In genomic region chr4:155849391-155849790, GRCm38 (mm10) we compare ENCODE assay signal across 10 mouse cellular contexts. TPM values are rescaled to one million over a fixed set of nuclear protein-coding genes. Genes with fewer than 3 reads are reported as not detected.
DNase-seq lines count a peak whose midpoint lies in the region; ATAC-seq lines count a peak whose summit lies in the region.
"Had no signal": no experiment of that assay in that cellular context is flagged by ENCODE, and none has a peak within 500 bp of the region (broad histone marks: within the 10 kb centered on the region; RNA-seq: fewer than 3 reads in every experiment).

No protein-coding gene starts in this region.

- peak overlapping the region; percentile 89; the same call in 1 of the 2 replicates for H3K4me2 ChIP-seq in embryonic facial prominence, embryonic 13.5 days
- H3K4me2 ChIP-seq in kidney, embryonic 16.5 days (replicated peaks; ENCODE audit: low read depth, low read length): 0 out of 2 replicates have a peak overlapping the region, but pooled peaks have one; percentile 83
- H3K4me2 ChIP-seq in hindbrain, embryonic 16.5 days (ENCODE audit: low read length): peak overlapping the region; percentile 93
- peak overlapping the region; percentile 95 for H3K4me2 ChIP-seq in midbrain, embryonic 16.5 days (ENCODE audit: low read length)

- DNase-seq in embryonic facial prominence, embryonic 10.5 days (ENCODE audit: low spot score): no peak
- DNase-seq in kidney, adult 9 months: no peak
- no peak for DNase-seq in right cerebral cortex, postnatal 4 days
- no peak for DNase-seq in cerebellum, adult 11-12 months
- DNase-seq: right cerebral cortex, adult 18-20 months had no signal

- H3K4me3 ChIP-seq in embryonic facial prominence, embryonic 13.5 days: no peak overlapping the region
- no peak overlapping the region; the same call in 1 of the 2 replicates for H3K4me3 ChIP-seq in embryonic facial prominence, embryonic 10.5 days
- no peak overlapping the region for H3K4me3 ChIP-seq in kidney, embryonic 16.5 days (ENCODE audit: low read length)
- no peak overlapping the region; the same call in 1 of the 2 replicates for H3K4me3 ChIP-seq in hindbrain, embryonic 16.5 days (ENCODE audit: low read length)
- H3K4me3 ChIP-seq in midbrain, embryonic 16.5 days (ENCODE audit: low read depth, low read length): no peak overlapping the region

- H3K36me3 ChIP-seq in embryonic facial prominence, embryonic 13.5 days: peaks cover 10% of the 10 kb centered on the region
- H3K36me3 ChIP-seq in embryonic facial prominence, embryonic 10.5 days (replicated peaks): peaks cover 21% of the 10 kb centered on the region
- peaks cover 8% of the 10 kb centered on the region; the same call in 1 of the 2 replicates for H3K36me3 ChIP-seq in kidney, embryonic 16.5 days (ENCODE audit: insufficient read depth, low read length)
- peaks cover 2% of the 10 kb centered on the region; the same call in 1 of the 2 replicates for H3K36me3 ChIP-seq in hindbrain, embryonic 16.5 days (ENCODE audit: control insufficient read depth, insufficient read depth, low read length)
- no peaks in the 10 kb centered on the region for H3K36me3 ChIP-seq in midbrain, embryonic 16.5 days (ENCODE audit: control insufficient read depth, insufficient read depth, low read length)

- 87% methylated on average over 2 of the region's 2 CpGs for WGBS in embryonic facial prominence, embryonic 13.5 days
- 89% methylated on average over 2 of the region's 2 CpGs for WGBS in embryonic facial prominence, embryonic 10.5 days
- 91% methylated on average over 2 of the region's 2 CpGs for WGBS in kidney, embryonic 16.5 days
- 95% methylated on average over 2 of the region's 2 CpGs for WGBS in hindbrain, embryonic 16.5 days
- 94% methylated on average over 2 of the region's 2 CpGs for WGBS in midbrain, embryonic 16.5 days

- peaks cover 27% of the 10 kb centered on the region for H3K4me1 ChIP-seq in embryonic facial prominence, embryonic 13.5 days
- peaks cover 33% of the 10 kb centered on the region for H3K4me1 ChIP-seq in embryonic facial prominence, embryonic 10.5 days
- peaks cover 23% of the 10 kb centered on the region for H3K4me1 ChIP-seq in kidney, embryonic 16.5 days (ENCODE audit: insufficient read depth, low read length)
- H3K4me1 ChIP-seq in hindbrain, embryonic 16.5 days (ENCODE audit: control insufficient read depth, insufficient read depth, low read depth, low read length): peaks cover 38% of the 10 kb centered on the region
- H3K4me1 ChIP-seq in midbrain, embryonic 16.5 days (ENCODE audit: control insufficient read depth, insufficient read depth, low read length): peaks cover 33% of the 10 kb centered on the region

- no peaks in the 10 kb centered on the region for H3K27me3 ChIP-seq in embryonic facial prominence, embryonic 13.5 days
- H3K27me3 ChIP-seq in embryonic facial prominence, embryonic 10.5 days (replicated peaks; ENCODE audit: low read depth, poor library complexity, severe bottlenecking): no peaks in the 10 kb centered on the region
- H3K27me3 ChIP-seq in kidney, embryonic 16.5 days (ENCODE audit: insufficient read depth, low read length): no peaks in the 10 kb centered on the region
- H3K27me3 ChIP-seq in hindbrain, embryonic 16.5 days (replicated peaks; ENCODE audit: control insufficient read depth, insufficient read depth, low read length): no peaks in the 10 kb centered on the region
- no peaks in the 10 kb centered on the region for H3K27me3 ChIP-seq in midbrain, embryonic 16.5 days (ENCODE audit: control insufficient read depth, insufficient read depth, low read depth, low read length)

- H3K9me3 ChIP-seq in embryonic facial prominence, embryonic 13.5 days: no peaks in the 10 kb centered on the region
- no peaks in the 10 kb centered on the region for H3K9me3 ChIP-seq in embryonic facial prominence, embryonic 10.5 days
- no peaks in the 10 kb centered on the region for H3K9me3 ChIP-seq in kidney, embryonic 16.5 days (ENCODE audit: low read length)
- no peaks in the 10 kb centered on the region for H3K9me3 ChIP-seq in hindbrain, embryonic 16.5 days (ENCODE audit: control insufficient read depth, low read length)
- no peaks in the 10 kb centered on the region for H3K9me3 ChIP-seq in midbrain, embryonic 16.5 days (replicated peaks; ENCODE audit: control insufficient read depth, low read length, poor library complexity, severe bottlenecking)

- no peak for ATAC-seq in embryonic facial prominence, embryonic 13.5 days (ENCODE audit: insufficient number of reproducible peaks, insufficient read depth, low FRiP score, low TSS enrichment, low read depth)
- no peak for ATAC-seq in kidney, embryonic 16.5 days (ENCODE audit: low FRiP score, low TSS enrichment)
- ATAC-seq in hindbrain, embryonic 16.5 days: no peak
- no peak for ATAC-seq in midbrain, embryonic 16.5 days
- ATAC-seq: lung, postnatal 0 days had no signal

- H3K27ac ChIP-seq in embryonic facial prominence, embryonic 13.5 days: no peak overlapping the region
- H3K27ac ChIP-seq in embryonic facial prominence, embryonic 10.5 days (replicated peaks): no peak overlapping the region
- no peak overlapping the region for H3K27ac ChIP-seq in kidney, embryonic 16.5 days (ENCODE audit: low read length)
- H3K27ac ChIP-seq in hindbrain, embryonic 16.5 days (ENCODE audit: low read depth, low read length): no peak overlapping the region
- no peak overlapping the region for H3K27ac ChIP-seq in midbrain, embryonic 16.5 days (ENCODE audit: low read length)

- no peak overlapping the region for H3K9ac ChIP-seq in embryonic facial prominence, embryonic 13.5 days
- H3K9ac ChIP-seq in kidney, embryonic 16.5 days (replicated peaks; ENCODE audit: low read length): no peak overlapping the region
- H3K9ac ChIP-seq in hindbrain, embryonic 16.5 days (ENCODE audit: low read depth, low read length): peak overlapping the region; percentile 15; the same call in 1 of the 2 replicates
- H3K9ac ChIP-seq in midbrain, embryonic 16.5 days (ENCODE audit: low read depth, low read length): no peak overlapping the region

RNA-seq across cellular contexts. Expression of gene Dvl1, which starts 2.2 kb away (rescaled TPM):
- polyA plus RNA-seq in embryonic facial prominence, embryonic 13.5 days (2015; fragmentation: Nextera tagmentation; extraction: Ambion mirVana): 4.0 and 5.4 TPM in 2 replicates
- polyA plus RNA-seq in embryonic facial prominence, embryonic 10.5 days (2016; fragmentation: Nextera tagmentation; extraction: Ambion mirVana): 4.3 and 5.0 TPM in 2 replicates
- polyA plus RNA-seq in kidney, embryonic 16.5 days (2015; fragmentation: Nextera tagmentation; extraction: Ambion mirVana): 5.5 and 6.3 TPM in 2 replicates
- polyA plus RNA-seq in hindbrain, embryonic 16.5 days (2015; fragmentation: Nextera tagmentation; extraction: Ambion mirVana): 10.2 and 10.7 TPM in 2 replicates
- polyA plus RNA-seq in midbrain, embryonic 16.5 days (2015; fragmentation: Nextera tagmentation; extraction: Ambion mirVana): 10.3 and 11.0 TPM in 2 replicates

RNA-seq across cellular contexts. Expression of gene Mxra8, which starts 9.9 kb away (rescaled TPM):
- polyA plus RNA-seq in embryonic facial prominence, embryonic 13.5 days (2015; fragmentation: Nextera tagmentation; extraction: Ambion mirVana): 69.6 and 71.8 TPM in 2 replicates
- 43.6 and 43.9 TPM in 2 replicates for polyA plus RNA-seq in embryonic facial prominence, embryonic 10.5 days (2016; fragmentation: Nextera tagmentation; extraction: Ambion mirVana)
- polyA plus RNA-seq in kidney, embryonic 16.5 days (2015; fragmentation: Nextera tagmentation; extraction: Ambion mirVana): 119 and 125 TPM in 2 replicates
- polyA plus RNA-seq in hindbrain, embryonic 16.5 days (2015; fragmentation: Nextera tagmentation; extraction: Ambion mirVana): 35.7 and 36.5 TPM in 2 replicates
- 16.9 and 21.1 TPM in 2 replicates for polyA plus RNA-seq in midbrain, embryonic 16.5 days (2015; fragmentation: Nextera tagmentation; extraction: Ambion mirVana)

RNA-seq across cellular contexts. Expression of gene Tas1r3, which starts 13.8 kb away (rescaled TPM):
- 0.55 and 0.62 TPM in 2 replicates for polyA plus RNA-seq in embryonic facial prominence, embryonic 13.5 days (2015; fragmentation: Nextera tagmentation; extraction: Ambion mirVana)
- 0.29 and 0.43 TPM in 2 replicates for polyA plus RNA-seq in embryonic facial prominence, embryonic 10.5 days (2016; fragmentation: Nextera tagmentation; extraction: Ambion mirVana)
- 0.22 and 0.40 TPM in 2 replicates for polyA plus RNA-seq in kidney, embryonic 16.5 days (2015; fragmentation: Nextera tagmentation; extraction: Ambion mirVana)
- polyA plus RNA-seq in hindbrain, embryonic 16.5 days (2015; fragmentation: Nextera tagmentation; extraction: Ambion mirVana): 0.29 and 0.40 TPM in 2 replicates
- 0.29 and 0.58 TPM in 2 replicates for polyA plus RNA-seq in midbrain, embryonic 16.5 days (2015; fragmentation: Nextera tagmentation; extraction: Ambion mirVana)

RNA-seq across cellular contexts. Expression of gene Aurkaip1, which starts 18.3 kb away (rescaled TPM):
- 131 and 150 TPM in 2 replicates for polyA plus RNA-seq in embryonic facial prominence, embryonic 13.5 days (2015; fragmentation: Nextera tagmentation; extraction: Ambion mirVana)
- 170 and 178 TPM in 2 replicates for polyA plus RNA-seq in embryonic facial prominence, embryonic 10.5 days (2016; fragmentation: Nextera tagmentation; extraction: Ambion mirVana)
- polyA plus RNA-seq in kidney, embryonic 16.5 days (2015; fragmentation: Nextera tagmentation; extraction: Ambion mirVana): 143 and 157 TPM in 2 replicates
- 133 and 143 TPM in 2 replicates for polyA plus RNA-seq in hindbrain, embryonic 16.5 days (2015; fragmentation: Nextera tagmentation; extraction: Ambion mirVana)
- 131 and 134 TPM in 2 replicates for polyA plus RNA-seq in midbrain, embryonic 16.5 days (2015; fragmentation: Nextera tagmentation; extraction: Ambion mirVana)

RNA-seq across cellular contexts. Expression of gene Cptp, which starts 19.8 kb away (rescaled TPM):
- 15.6 and 16.4 TPM in 2 replicates for polyA plus RNA-seq in embryonic facial prominence, embryonic 13.5 days (2015; fragmentation: Nextera tagmentation; extraction: Ambion mirVana)
- polyA plus RNA-seq in embryonic facial prominence, embryonic 10.5 days (2016; fragmentation: Nextera tagmentation; extraction: Ambion mirVana): 18.6 and 19.4 TPM in 2 replicates
- polyA plus RNA-seq in kidney, embryonic 16.5 days (2015; fragmentation: Nextera tagmentation; extraction: Ambion mirVana): 20.0 TPM in 2 replicates
- 30.2 and 31.7 TPM in 2 replicates for polyA plus RNA-seq in hindbrain, embryonic 16.5 days (2015; fragmentation: Nextera tagmentation; extraction: Ambion mirVana)
- 25.1 and 28.1 TPM in 2 replicates for polyA plus RNA-seq in midbrain, embryonic 16.5 days (2015; fragmentation: Nextera tagmentation; extraction: Ambion mirVana)
